Mouse (Mus musculus): ENCODE results near the gene Arpc2. TPM values are rescaled to one million over a fixed set of nuclear protein-coding genes. Genes with fewer than 3 reads are reported as not detected.

The Arpc2 gene
- total RNA-seq, 2 experiments from 2014 or later: 344 to 348 TPM

Small RNAs within 50 kb of the gene (microRNA-seq; reads per million reads assigned to microRNA genes)
- gene Mir1928: 0 reads per million in 2 experiments

Other genes starting within 250 kb of the Arpc2 start
- gene Tns1, start 111.6 kb upstream of the Arpc2 start, total RNA-seq (2021): 10 to 100 TPM; 49.6 to 52.2 TPM
- gene Rufy4, start 110.5 kb upstream of the Arpc2 start, total RNA-seq (2021): under 1 TPM; 0.18 to 0.24 TPM
- not detected for gene Cxcr2, start 82.1 kb upstream of the Arpc2 start, total RNA-seq (2021)
- gene Cxcr1, start 41.5 kb upstream of the Arpc2 start, total RNA-seq (2021): not detected
- gene Gpbar1, start 42.5 kb downstream of the Arpc2 start, total RNA-seq (2021): not detected
- gene Aamp, start 48.7 kb downstream of the Arpc2 start, total RNA-seq (2021): 100 to 1,000 TPM; 143 to 145 TPM
- gene Pnkd, start 48.8 kb downstream of the Arpc2 start, total RNA-seq (2021): 100 to 1,000 TPM; 143 to 157 TPM
- 10 to 100 TPM; 19.5 to 19.7 TPM for gene Tmbim1, start 69.5 kb downstream of the Arpc2 start, total RNA-seq (2021)
- gene Catip, start 126.0 kb downstream of the Arpc2 start, total RNA-seq (2021): 1 to 10 TPM; 1.1 to 1.8 TPM
- gene Slc11a1, start 139.1 kb downstream of the Arpc2 start, total RNA-seq (2021): 1 to 10 TPM; 1.6 to 5.3 TPM
- gene Ctdsp1, start 155.4 kb downstream of the Arpc2 start, total RNA-seq (2021): 10 to 100 TPM; 23.8 to 28.2 TPM
- 1 to 10 TPM in 1 of 2 experiments, under 1 TPM in 1; 0.62 to 1.2 TPM for gene Vil1, start 173.3 kb downstream of the Arpc2 start, total RNA-seq (2021)

All from layer of hippocampus, postnatal 14 days (tissue).